Mouse (Mus musculus) spleen, postnatal 14 days (tissue): ENCODE data around the gene Aicda.
"Not testable (repeated sequence)": the region's sequence is repeated elsewhere in the genome, so short reads cannot be mapped to it uniquely, and the experiment has no call there.

Source experiments
- DNase-seq, 2 experiments: peaks; one replicate each; pipeline ENCODE4 v3.0.0; 2021 to 2022; ENCODE audit warnings: low spot score in 2 of 2

Gene Aicda

DNA sequence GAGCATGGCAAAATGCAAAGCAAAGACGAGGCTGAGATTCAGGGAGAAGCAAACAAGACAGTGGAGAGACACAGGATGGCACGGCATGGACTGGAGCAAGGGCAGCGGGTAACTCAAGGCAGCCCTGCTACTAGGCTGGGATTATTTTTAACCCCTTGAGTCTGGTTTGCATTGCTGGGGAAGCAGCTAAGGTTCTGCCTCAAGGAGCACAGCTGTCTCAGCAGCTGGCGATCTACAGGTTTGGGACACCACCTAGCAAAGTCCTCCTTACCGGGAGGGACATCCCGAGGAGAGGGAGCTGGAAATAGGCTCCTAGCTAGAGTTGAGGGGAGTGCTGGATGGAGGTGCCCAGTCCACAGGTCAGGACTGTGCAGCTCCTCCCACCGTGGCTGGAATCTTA, 1.7 kb downstream of the Aicda start:
- no peak for DNase-seq

GRCm38 (mm10) chr6:122556959-122557561, 3.5 kb downstream of the Aicda start:
- DNase-seq: peak; percentile 28 to 71

- peak; percentile 56 to 77 for DNase-seq
Measured at GRCm38 (mm10) chr6:122560427-122560826, 6.8 kb downstream of the Aicda start.

- no peak for DNase-seq
Measured at GRCm38 (mm10) chr6:122561005-122561404, 7.4 kb downstream of the Aicda start.

- DNase-seq: peak; percentile 12 to 44
Measured at GRCm38 (mm10) chr6:122562463-122562862, 8.9 kb downstream of the Aicda start.

GRCm38 (mm10) chr6:122565070-122565784, 11.6 kb downstream of the Aicda start:
- no peak for DNase-seq

- no peak for DNase-seq
Measured at GRCm38 (mm10) chr6:122569113-122569512, 15.5 kb downstream of the Aicda start.

DNA sequence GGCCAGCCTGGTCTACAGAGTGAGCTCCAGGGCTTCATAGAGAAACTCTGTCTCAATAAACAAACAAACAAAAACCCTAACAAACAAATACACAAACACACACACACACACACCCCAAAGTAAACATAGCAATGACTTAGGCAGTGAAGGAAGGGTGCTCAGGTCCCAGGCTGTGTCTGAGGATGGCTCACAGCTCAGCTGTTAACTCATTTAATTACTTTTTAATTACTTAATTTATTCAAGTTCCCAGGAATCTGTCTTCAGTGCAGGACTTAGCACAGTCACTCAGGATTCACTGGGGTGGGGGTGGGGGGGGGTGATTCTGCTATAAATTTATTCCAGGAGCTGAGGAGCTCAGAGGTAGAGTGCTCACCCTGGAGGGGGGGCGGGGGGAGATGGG, 16.2 kb downstream of the Aicda start:
- DNase-seq: no peak

DNA sequence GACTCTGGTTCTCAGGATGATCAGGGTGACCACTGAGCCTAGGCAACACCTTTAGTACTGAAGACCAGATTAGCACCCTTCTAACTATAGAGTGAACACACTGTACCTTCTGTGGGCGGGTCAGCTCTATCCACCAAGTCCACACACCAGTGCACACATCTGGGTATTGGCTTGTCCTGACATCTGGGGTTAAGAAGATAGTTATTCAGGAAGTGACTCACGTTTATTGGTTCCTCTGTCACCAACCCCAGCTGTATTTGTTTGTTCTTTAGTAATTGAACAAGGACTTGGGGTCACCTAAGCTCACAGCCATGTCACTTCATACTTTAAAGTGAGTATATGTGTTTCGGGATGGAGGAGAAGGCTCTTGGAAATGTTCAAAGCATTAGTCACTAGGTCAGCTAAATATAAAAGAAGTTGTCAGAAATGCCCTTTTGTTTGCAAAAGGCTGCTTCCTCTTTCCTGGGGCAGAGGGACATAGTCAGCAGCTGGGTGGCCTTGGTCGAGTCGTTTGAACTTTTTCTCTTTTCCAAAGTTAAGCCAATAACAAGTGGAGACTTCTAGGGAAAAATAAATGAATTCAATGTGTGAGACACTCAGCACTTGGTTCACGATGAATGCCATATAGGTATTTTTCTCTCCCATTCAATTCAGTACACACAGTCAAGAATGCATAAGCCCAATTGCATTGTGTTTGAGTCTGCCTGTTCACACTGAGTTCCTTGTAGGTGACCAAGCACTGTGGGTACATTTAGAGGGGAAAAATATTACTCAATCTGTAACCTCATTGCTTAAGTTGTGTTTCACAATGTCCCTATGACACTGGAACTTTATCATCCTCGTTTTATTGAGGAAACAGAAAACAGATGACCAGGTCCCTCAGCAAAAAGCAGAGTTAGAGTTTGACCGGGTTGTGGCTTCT, 17.4 kb downstream of the Aicda start:
- no peak for DNase-seq

DNA sequence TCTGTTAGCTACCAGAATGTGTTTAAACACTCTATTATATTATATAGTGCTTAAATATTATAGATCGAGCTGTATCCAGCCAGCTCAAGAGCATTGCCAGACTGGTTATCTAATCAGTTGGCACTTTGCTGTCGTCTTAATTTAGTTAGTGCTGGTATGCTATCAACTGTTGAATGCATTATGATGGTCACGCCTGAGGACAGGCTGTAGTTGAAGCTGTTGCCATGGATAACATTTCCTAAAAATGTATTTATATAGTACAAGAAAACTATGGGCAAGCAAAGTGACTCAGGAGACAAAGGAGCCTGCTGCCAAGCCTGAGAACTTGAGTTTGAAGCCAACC, 18.0 kb downstream of the Aicda start:
- DNase-seq: no peak

DNA sequence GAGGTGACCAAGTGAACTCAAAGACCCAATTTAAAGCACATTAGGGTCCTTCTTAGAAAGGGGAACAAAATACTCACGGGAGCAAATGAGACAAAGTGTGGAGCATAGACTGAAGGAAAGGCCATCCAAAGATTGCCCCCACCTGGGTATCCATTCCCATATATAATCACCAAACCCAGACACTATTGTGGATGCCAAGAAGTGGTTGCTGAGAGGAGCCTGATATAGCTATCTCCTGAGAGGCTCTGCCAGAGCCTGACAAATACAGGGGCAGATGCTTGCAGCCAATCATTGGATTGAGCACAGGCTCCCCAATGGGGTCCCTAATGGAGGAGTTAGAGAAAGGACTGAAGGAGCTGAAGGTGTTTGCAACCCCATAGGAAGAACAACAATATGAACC, 21.4 kb downstream of the Aicda start:
- not testable (repeated sequence) for DNase-seq

GRCm38 (mm10) chr6:122577030-122577429, 23.4 kb downstream of the Aicda start:
- DNase-seq: no peak

- DNase-seq: no peak
Measured at GRCm38 (mm10) chr6:122579086-122579485, 25.5 kb downstream of the Aicda start.

DNA sequence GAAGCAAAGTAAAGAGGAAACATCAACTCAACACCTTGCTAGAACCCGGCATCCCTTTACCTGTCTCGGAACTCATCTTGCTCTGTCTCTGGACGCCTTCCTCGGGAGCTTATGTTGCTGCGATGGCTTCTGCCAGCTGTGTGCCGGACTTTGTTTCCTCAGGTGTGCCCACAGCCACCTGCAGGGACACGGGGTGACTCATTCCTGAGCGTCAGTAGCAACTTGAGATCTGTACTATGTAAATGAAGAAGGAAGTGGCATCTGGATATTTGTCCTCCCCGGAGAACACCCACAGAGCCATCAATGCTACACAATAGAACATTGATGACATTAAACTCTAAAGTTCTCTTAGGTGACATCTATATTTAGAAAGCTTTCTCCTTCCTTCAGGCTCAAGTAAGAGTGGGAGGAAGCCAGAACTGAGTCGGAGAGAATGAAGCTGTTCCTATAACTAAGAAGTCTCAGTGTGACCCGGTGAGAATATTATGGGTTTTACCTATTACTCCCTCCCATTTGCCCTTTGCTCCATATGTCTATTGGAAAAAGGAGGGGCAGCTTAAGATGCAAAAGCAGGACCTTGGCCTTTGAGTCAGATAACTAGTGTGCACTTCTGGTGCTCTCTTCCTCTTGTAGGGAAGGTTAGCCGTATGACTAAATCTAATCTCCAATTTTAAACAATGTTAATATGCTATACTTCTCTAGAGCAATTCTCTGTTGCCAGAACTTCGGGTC, 37.6 kb downstream of the Aicda start:
- no peak for DNase-seq

DNA sequence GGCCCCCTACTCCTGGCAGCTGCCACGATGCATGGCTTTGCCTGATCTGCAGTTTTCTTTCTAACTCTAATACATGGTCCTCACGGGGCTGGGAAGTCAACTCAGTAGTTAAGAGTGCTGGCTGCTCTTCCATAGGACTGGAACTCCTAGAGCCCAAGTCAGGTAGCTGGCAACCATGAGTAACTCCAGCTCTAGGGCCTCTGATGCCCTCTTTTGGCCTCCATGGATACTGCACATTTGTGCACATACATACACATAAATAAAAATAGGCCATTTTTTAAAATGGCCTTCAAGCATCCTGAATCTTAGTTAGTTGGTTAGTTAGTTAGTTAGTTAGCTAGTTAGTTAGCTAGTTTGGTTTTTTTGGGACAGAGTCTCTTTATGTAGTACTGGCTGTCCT, 39.3 kb downstream of the Aicda start:
- no peak for DNase-seq

DNA sequence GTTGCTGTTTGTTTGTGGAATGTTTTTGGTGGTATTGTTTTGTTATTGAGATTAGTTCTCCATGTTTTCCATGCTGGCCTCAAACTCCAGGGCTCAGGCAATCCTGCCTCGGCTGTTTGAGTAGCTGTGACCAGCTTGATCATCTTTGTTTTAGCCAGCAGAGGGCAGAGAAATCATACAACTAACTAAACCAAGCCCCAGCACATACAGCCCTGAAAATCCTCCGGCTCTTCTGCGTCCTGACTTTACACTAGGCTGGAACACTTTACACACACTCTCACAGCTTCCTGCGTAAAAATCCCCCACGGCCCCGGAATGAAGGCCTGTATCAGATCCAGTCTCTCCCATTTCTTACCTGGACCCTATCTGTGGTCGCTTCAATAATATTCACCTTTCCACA, 42.0 kb downstream of the Aicda start:
- no peak for DNase-seq

GRCm38 (mm10) chr6:122596608-122597007, 43.0 kb downstream of the Aicda start:
- DNase-seq: peak in 1 of 2 experiments; percentile 21

DNA sequence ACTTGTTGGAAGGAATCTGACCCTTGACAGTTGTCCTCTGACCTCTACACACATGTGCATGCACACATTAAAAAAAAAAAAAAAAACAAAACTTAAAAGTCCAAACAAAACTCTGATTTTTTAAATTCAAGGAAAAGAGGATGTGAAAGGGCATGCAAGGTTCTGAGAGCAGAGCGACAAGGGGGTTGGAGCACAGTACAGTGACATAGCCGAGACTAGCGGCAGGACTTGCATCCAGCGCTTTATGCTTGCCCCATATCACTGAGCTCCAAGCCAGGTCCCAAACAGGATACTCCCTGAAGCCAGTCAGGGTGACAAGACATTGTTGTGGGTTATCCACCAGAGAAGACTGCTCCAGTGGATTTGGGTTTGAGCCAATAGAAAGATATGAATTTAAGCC, 44.4 kb downstream of the Aicda start:
- DNase-seq: no peak

DNA sequence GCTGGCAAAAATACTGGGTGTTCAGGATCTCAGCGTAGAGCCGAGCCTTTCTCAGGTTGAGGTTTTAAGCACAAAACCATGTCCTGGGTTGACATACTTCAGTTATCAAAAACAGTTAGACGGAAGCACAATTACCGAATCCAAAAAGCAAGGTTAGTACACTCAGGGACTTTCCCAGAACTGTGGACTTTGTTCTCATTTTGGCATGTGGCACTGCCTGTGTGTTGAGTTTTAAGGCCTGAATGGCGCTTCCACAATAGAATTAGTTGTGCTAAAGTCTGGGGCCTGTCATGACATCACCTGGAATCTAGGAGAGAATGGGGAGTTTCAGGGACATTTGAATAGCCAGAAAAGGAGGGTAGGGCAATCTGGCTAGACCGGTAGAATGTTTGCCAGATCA, 44.8 kb downstream of the Aicda start:
- no peak for DNase-seq

DNA sequence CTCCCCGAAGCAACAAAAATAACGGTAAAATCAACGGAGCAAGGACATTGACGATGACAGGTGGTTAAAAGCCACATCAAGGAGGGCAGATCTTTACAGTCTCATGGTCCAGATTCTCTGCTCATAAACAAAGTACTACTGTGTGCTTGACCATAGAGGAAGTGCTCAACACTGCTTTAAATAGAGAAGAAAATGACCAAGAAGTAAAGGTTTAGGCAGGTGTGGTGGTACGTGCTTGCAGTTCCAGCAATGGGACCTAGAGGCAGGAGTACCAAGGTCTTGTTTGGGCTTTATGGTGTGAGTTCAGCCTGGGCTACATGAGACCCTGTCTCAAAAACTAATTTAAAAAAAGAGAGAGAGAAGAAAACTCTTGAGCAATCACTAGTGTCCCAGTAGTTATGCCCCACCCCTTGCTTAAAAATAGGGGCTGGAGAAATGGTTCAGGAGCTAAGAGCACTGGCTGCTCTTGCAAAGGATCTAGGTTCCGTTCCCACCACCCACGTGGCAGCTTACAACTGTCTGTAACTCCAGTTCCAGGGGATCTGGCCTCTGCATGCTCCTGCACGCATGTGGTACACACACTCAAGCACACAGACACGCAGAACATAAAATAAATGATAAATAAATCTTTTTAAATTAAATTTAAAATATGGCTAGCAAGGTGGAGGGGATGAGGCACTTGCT, 45.6 kb downstream of the Aicda start:
- DNase-seq: no peak

GRCm38 (mm10) chr6:122600066-122600646, 46.6 kb downstream of the Aicda start:
- no peak for DNase-seq
